In the genomic region with DNA sequence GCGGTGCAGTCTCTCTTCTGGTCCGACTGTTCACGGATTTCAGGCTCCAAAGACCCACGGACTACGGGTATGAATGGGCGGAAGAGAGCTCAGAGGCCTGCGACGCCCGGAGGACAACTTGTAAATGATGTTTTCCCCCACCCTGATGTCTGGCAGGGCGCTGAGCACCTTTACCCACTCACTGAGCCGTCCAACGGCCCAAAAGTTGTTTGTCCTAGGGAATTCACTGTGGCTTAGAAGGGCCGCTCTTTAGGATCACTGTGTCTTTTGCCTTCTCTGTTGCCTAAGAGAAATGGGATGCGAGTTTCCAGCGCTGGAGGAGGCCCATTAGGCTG, we compare ENCODE assay signal across 8 mouse cellular contexts.
DNase-seq lines count a peak whose midpoint lies in the region; ATAC-seq and TF ChIP-seq lines count a peak whose summit lies in the region.

No protein-coding gene starts in this region.

- no peaks in the 10 kb centered on the region for H3K36me3 ChIP-seq in forebrain, embryonic 14.5 days (ENCODE audit: control insufficient read depth, insufficient read depth, low read length)
- H3K36me3 ChIP-seq in limb, embryonic 11.5 days (ENCODE audit: control insufficient read depth, insufficient read depth, low read length) = no peaks in the 10 kb centered on the region
- H3K36me3 ChIP-seq in neural tube, embryonic 15.5 days = no peaks in the 10 kb centered on the region

- H3K27ac ChIP-seq in left cerebral cortex, adult 2 months = peak overlapping the region; percentile 64
- peak overlapping the region; percentile 58; the same call in 1 of the 2 replicates for H3K27ac ChIP-seq in forebrain, embryonic 14.5 days (ENCODE audit: low read depth, low read length)
- peak overlapping the region; percentile 53; the same call in 1 of the 2 replicates for H3K27ac ChIP-seq in limb, embryonic 11.5 days (replicated peaks; ENCODE audit: low read depth, low read length)
- peak overlapping the region; percentile 58 for H3K27ac ChIP-seq in neural tube, embryonic 15.5 days (replicated peaks)

- peak overlapping the region; percentile 1; the same call in 1 of the 2 replicates for H3K4me3 ChIP-seq in left cerebral cortex, adult 2 months
- H3K4me3 ChIP-seq in forebrain, embryonic 14.5 days (ENCODE audit: low read depth, low read length) = peak overlapping the region; percentile 21
- no peak overlapping the region for H3K4me3 ChIP-seq in limb, embryonic 11.5 days (ENCODE audit: low read depth, low read length)
- H3K4me3 ChIP-seq in neural tube, embryonic 15.5 days (replicated peaks) = peak overlapping the region; percentile 26; the same call in 1 of the 2 replicates

- WGBS in forebrain, embryonic 14.5 days = 12% methylated on average over 15 of the region's 15 CpGs
- WGBS in limb, embryonic 11.5 days = 10% methylated on average over 15 of the region's 15 CpGs
- 17% methylated on average over 15 of the region's 15 CpGs for WGBS in neural tube, embryonic 15.5 days

- H3K9me3 ChIP-seq in forebrain, embryonic 14.5 days (replicated peaks; ENCODE audit: control insufficient read depth, low read length) = no peaks in the 10 kb centered on the region
- H3K9me3 ChIP-seq in limb, embryonic 11.5 days (ENCODE audit: control insufficient read depth, low read length) = no peaks in the 10 kb centered on the region
- no peaks in the 10 kb centered on the region for H3K9me3 ChIP-seq in neural tube, embryonic 15.5 days (replicated peaks)

- DNase-seq in left cerebral cortex, adult 2 months (ENCODE audit: extremely low spot score in 1 of 2, low spot score in 2 of 2) = no peak
- no peak for DNase-seq in left cerebral cortex, adult 8-10 months (ENCODE audit: low spot score in 2 of 2)
- DNase-seq in forebrain, embryonic 14.5 days (ENCODE audit: low spot score) = no peak
- no peak for DNase-seq in limb, embryonic 11.5 days (ENCODE audit: low spot score)
- DNase-seq in right cerebral cortex, adult 18-20 months = no peak
- DNase-seq in testis, postnatal 14 days (ENCODE audit: low spot score) = no peak

- TF ChIP-seq CTCF in left cerebral cortex, adult 2 months (IDR thresholded peaks at IDR 0.05) = no peak

- peak; percentile 18; the same call in 1 of the 2 replicates for ATAC-seq in forebrain, embryonic 14.5 days
- ATAC-seq in limb, embryonic 11.5 days (ENCODE audit: insufficient number of reproducible peaks, low FRiP score, low TSS enrichment, low read depth) = no peak
- ATAC-seq in neural tube, embryonic 15.5 days (ENCODE audit: low FRiP score) = peak; percentile 29; the same call in 1 of the 2 replicates
- ATAC-seq in erythroid progenitor cell, adult 5-6 weeks (replicated peaks; ENCODE audit: low FRiP score, poor library complexity, severe bottlenecking) = no peak

- peak overlapping the region; percentile 53 for H3K4me2 ChIP-seq in forebrain, embryonic 14.5 days (ENCODE audit: low read length)
- peak overlapping the region; percentile 26 for H3K4me2 ChIP-seq in limb, embryonic 11.5 days (ENCODE audit: low read depth, severe bottlenecking)
- peak overlapping the region; percentile 53 for H3K4me2 ChIP-seq in neural tube, embryonic 15.5 days

- intact Hi-C loops in left cerebral cortex, adult 2 months (cut with DNase I) = loop anchor here (2.0 to 10.0 kb wide), 3 partner anchors 99 to 551 kb away; a partner anchor contains a TSS

- peaks cover 15% of the 10 kb centered on the region for H3K4me1 ChIP-seq in forebrain, embryonic 14.5 days (ENCODE audit: control insufficient read depth, insufficient read depth, low read length)
- 0 out of 2 replicates have a peak, but pooled peaks cover 5% of the 10 kb centered on the region for H3K4me1 ChIP-seq in limb, embryonic 11.5 days (ENCODE audit: control insufficient read depth, insufficient read depth, low read length)
- peaks cover 24% of the 10 kb centered on the region for H3K4me1 ChIP-seq in neural tube, embryonic 15.5 days

- no peaks in the 10 kb centered on the region for H3K27me3 ChIP-seq in forebrain, embryonic 14.5 days (replicated peaks; ENCODE audit: control insufficient read depth, insufficient read depth, low read length)
- H3K27me3 ChIP-seq in limb, embryonic 11.5 days (ENCODE audit: control insufficient read depth, insufficient read depth, low read length) = no peaks in the 10 kb centered on the region
- no peaks in the 10 kb centered on the region for H3K27me3 ChIP-seq in neural tube, embryonic 15.5 days (replicated peaks)

- H3K9ac ChIP-seq in forebrain, embryonic 14.5 days (ENCODE audit: low read length) = peak overlapping the region; percentile 52
- H3K9ac ChIP-seq in limb, embryonic 11.5 days (ENCODE audit: low read length) = peak overlapping the region; percentile 0; the same call in 1 of the 2 replicates
- H3K9ac ChIP-seq in neural tube, embryonic 15.5 days (replicated peaks) = peak overlapping the region; percentile 28

Comparison
In these comparisons a context has a peak if more than half of its experiments do, and no peak if none do; other contexts are left out.
1. ATAC-seq: peak in forebrain, embryonic 14.5 days (single experiment) and neural tube, embryonic 15.5 days (single experiment); none in limb, embryonic 11.5 days (single experiment) and erythroid progenitor cell, adult 5-6 weeks (single experiment).
2. H3K9ac ChIP-seq: peak in every context shown above with its lines; median percentile 52 in forebrain, embryonic 14.5 days; 28 in neural tube, embryonic 15.5 days; 0 in limb, embryonic 11.5 days.
3. Peak in every context shown above with its lines, with median percentiles within 50 percentile points of each other: H3K27ac ChIP-seq and H3K4me2 ChIP-seq.